Mouse (Mus musculus) spleen, adult 18-20 months (tissue): ENCODE data around the gene Gtpbp3.
A peak's percentile ranks its signal among the peaks of the same experiment; 100 is the strongest.

Experiments used
- DNase-seq, 2 experiments: peaks; one replicate each; pipeline ENCODE4 v3.0.0; 2022; ENCODE audit warnings: mixed read lengths in 2 of 2

Gene Gtpbp3

GRCm38 (mm10) chr8:71537028-71537867 is 49.3 kb downstream of the Gtpbp3 start, which contains the start of gene Bst2:
Bst2 (minus strand) TSS chr8:71537456.
- peak; percentile 76 to 89 for DNase-seq

GRCm38 (mm10) chr8:71542632-71543343 is 54.9 kb downstream of the Gtpbp3 start, which contains the start of gene Mvb12a:
Mvb12a (plus strand) TSS chr8:71542922.
- peak; percentile 93 to 94 for DNase-seq

- DNase-seq, result no peak
Observed at GRCm38 (mm10) chr8:71543755-71544154, 55.9 kb downstream of the Gtpbp3 start.

- DNase-seq, result no peak
Observed at GRCm38 (mm10) chr8:71545053-71545452, 57.1 kb downstream of the Gtpbp3 start.

- DNase-seq, result no peak
Observed at GRCm38 (mm10) chr8:71547590-71547989, 59.7 kb downstream of the Gtpbp3 start.
